Mouse (Mus musculus) G1E-ER4 (cell line): Measurements from ENCODE around the gene Ncdn. TPM values are rescaled to one million over a fixed set of nuclear protein-coding genes. Genes with fewer than 3 reads are reported as not detected.
A peak's percentile ranks its signal among the peaks of the same experiment; 100 is the strongest.

ENCODE experiments used
- GATA1 ChIP-seq: IDR thresholded peaks from one replicate; pipeline ENCODE4 v1.8.0; 2012; ENCODE audit warnings: low read length, inconsistent platforms
- polyA plus RNA-seq: library from polyadenylated mRNA; stranded (reverse); fragments of >175 nt; gene quantifications from 2 replicates; pipeline ENCODE4 v1.2.3, GENCODE M21; 2012

Gene Ncdn
- 106 and 108 TPM in 2 replicates for polyA plus RNA-seq

- no peak for TF ChIP-seq GATA1
These were observed at the start of gene Ncdn, which contains the start of gene AU040320 for GRCm38 (mm10) chr4:126753268-126754230. TSS of gene Ncdn (minus strand) at chr4:126753438. TSS of gene AU040320 (plus strand) at chr4:126753544.

- TF ChIP-seq GATA1, result no peak
These were observed 48.9 kb upstream of the Ncdn start for GRCm38 (mm10) chr4:126802174-126802573.

GRCm38 (mm10) chr4:126792341-126793102 lies 39.3 kb upstream of the Ncdn start:
- TF ChIP-seq GATA1, result no peak

- no peak for TF ChIP-seq GATA1
These were observed 29.8 kb upstream of the Ncdn start for GRCm38 (mm10) chr4:126782996-126783395.

- no peak for TF ChIP-seq GATA1
These were observed 29.3 kb upstream of the Ncdn start for GRCm38 (mm10) chr4:126782512-126782911.

- no peak for TF ChIP-seq GATA1
These were observed 28.6 kb upstream of the Ncdn start for GRCm38 (mm10) chr4:126781871-126782270.

GRCm38 (mm10) chr4:126779826-126780775 lies 26.9 kb upstream of the Ncdn start:
- no peak for TF ChIP-seq GATA1

- TF ChIP-seq GATA1, result no peak
These were observed 25.9 kb upstream of the Ncdn start for GRCm38 (mm10) chr4:126779148-126779581.

GRCm38 (mm10) chr4:126775182-126775581 lies 21.9 kb upstream of the Ncdn start:
- no peak for TF ChIP-seq GATA1

GRCm38 (mm10) chr4:126773871-126774270 lies 20.6 kb upstream of the Ncdn start:
- TF ChIP-seq GATA1, result peak; percentile 53

GRCm38 (mm10) chr4:126770831-126771230 lies 17.6 kb upstream of the Ncdn start:
- TF ChIP-seq GATA1, result no peak

GRCm38 (mm10) chr4:126769800-126770563 lies 16.7 kb upstream of the Ncdn start:
- TF ChIP-seq GATA1, result no peak

- TF ChIP-seq GATA1, result no peak
These were observed 10.2 kb upstream of the Ncdn start for GRCm38 (mm10) chr4:126763483-126763882.
